Mouse (Mus musculus) adrenal gland, postnatal 14 days (tissue): Measurements from ENCODE around the gene Pom121l2. TPM values are rescaled to one million over a fixed set of nuclear protein-coding genes. Genes with fewer than 3 reads are reported as not detected.

Experiments
- DNase-seq: peaks from one replicate; pipeline ENCODE4 v3.0.0; 2021; ENCODE audit warnings: mixed read lengths
- long read RNA-seq, 2 experiments: library from polyadenylated mRNA; stranded (forward); transcript quantifications; one replicate each; pipeline ENCODE4 v2.0.0; 2021
- total RNA-seq: library from RNA; stranded (reverse); gene quantifications from 2 replicates; pipeline ENCODE4 v1.2.3, GENCODE M21; 2021

Pom121l2 gene
- not detected in 2 replicates for total RNA-seq
- long read RNA-seq, experiment 1: 0 reads
- long read RNA-seq, experiment 2: 0 reads

GRCm38 (mm10) chr13:21980981-21981802, at the start of gene Pom121l2:
Gene Pom121l2, plus strand, starts transcription at chr13:21981194.
- peak; percentile 62 for DNase-seq

GRCm38 (mm10) chr13:21931740-21932139, 49.3 kb upstream of the Pom121l2 start:
- DNase-seq: no peak

- peak; percentile 14 for DNase-seq
Observed at GRCm38 (mm10) chr13:21933626-21934548, 47.1 kb upstream of the Pom121l2 start.

GRCm38 (mm10) chr13:21934982-21935791, 45.8 kb upstream of the Pom121l2 start:
- DNase-seq: peak; percentile 82

- no peak for DNase-seq
Observed at GRCm38 (mm10) chr13:21935833-21936232, 45.2 kb upstream of the Pom121l2 start.

- DNase-seq: peak; percentile 52
Observed at GRCm38 (mm10) chr13:21936968-21937367, 44.0 kb upstream of the Pom121l2 start.

GRCm38 (mm10) chr13:21940213-21940612, 40.8 kb upstream of the Pom121l2 start:
- DNase-seq: peak; percentile 90

GRCm38 (mm10) chr13:21940811-21941321, 40.1 kb upstream of the Pom121l2 start:
- peak; percentile 87 for DNase-seq

GRCm38 (mm10) chr13:21943644-21944043, 37.4 kb upstream of the Pom121l2 start:
- no peak for DNase-seq

GRCm38 (mm10) chr13:21944592-21944925, 36.4 kb upstream of the Pom121l2 start:
- no peak for DNase-seq

GRCm38 (mm10) chr13:21944926-21945740, 35.9 kb upstream of the Pom121l2 start, which contains the start of gene Zfp184:
Gene Zfp184, plus strand, starts transcription at chr13:21945094.
- DNase-seq: peak; percentile 90

- no peak for DNase-seq
Observed at GRCm38 (mm10) chr13:21969269-21969668, 11.7 kb upstream of the Pom121l2 start.

- no peak for DNase-seq
Observed at GRCm38 (mm10) chr13:21969816-21970215, 11.2 kb upstream of the Pom121l2 start.

GRCm38 (mm10) chr13:21971641-21972040, 9.4 kb upstream of the Pom121l2 start:
- DNase-seq: no peak

- peak; percentile 94 for DNase-seq
Observed at GRCm38 (mm10) chr13:21974221-21974725, 6.7 kb upstream of the Pom121l2 start.

GRCm38 (mm10) chr13:21974726-21975473, 6.1 kb upstream of the Pom121l2 start:
- DNase-seq: peak; percentile 75

- no peak for DNase-seq
Observed at GRCm38 (mm10) chr13:21981803-21982193, 804 bp downstream of the Pom121l2 start.

GRCm38 (mm10) chr13:21984486-21984885, 3.5 kb downstream of the Pom121l2 start:
- DNase-seq: no peak

GRCm38 (mm10) chr13:21992550-21992949, 11.6 kb downstream of the Pom121l2 start:
- DNase-seq: no peak
